Mouse (Mus musculus) lung, postnatal 0 days (tissue): ENCODE measurements around the gene C1qtnf1.

Experiments
- CTCF ChIP-seq: IDR thresholded peaks from 2 replicates; pipeline ENCODE4 v1.5.1; 2016; ENCODE audit warnings: antibody characterized with exemption, mild to moderate bottlenecking
- EP300 ChIP-seq: IDR thresholded peaks from 2 replicates; pipeline ENCODE4 v1.6.1; 2016; ENCODE audit warnings: antibody characterized with exemption, mild to moderate bottlenecking, control low read depth

DNA sequence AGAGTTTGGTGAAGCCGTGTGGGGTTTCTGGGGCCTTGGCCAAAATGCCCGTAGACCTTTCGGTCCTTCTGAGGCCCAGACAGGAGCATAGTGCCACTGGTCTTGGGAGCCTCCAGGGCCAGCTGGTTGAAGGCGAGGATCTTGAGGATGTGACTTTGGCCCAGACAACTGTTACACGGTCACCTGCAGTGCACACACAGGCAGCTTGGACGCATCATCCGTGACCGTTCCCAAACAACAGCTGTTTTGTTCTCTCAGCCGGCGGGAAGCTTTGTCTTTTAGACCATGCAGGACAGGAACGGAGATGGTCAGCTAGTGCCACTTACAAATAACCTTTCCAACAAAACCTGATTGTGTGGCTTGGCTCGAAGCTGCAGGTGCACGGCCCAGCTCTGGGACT lies 43.7 kb downstream of the C1qtnf1 start:
- TF ChIP-seq CTCF = no peak
- no peak for TF ChIP-seq EP300
